In the genomic region with DNA sequence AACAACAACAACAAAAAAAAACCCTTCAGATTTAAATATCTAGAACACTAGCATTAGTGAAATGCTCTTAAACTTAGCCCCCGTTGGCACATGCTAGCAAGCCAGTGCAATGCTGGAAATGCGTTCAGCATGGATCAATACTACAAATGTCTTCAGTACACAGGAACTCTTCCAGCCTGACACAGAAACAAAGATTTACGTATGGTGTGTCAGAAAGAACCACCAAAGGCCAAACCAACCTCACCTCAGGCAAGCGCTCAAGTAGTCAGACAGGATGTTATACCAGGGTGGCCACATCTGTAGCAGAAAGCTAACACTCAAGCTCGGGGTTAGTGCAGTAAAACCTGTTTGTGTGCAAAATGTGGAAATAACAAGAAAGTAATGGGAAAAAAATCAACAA, we compare ENCODE assay signal across 1 mouse cellular context.
TF ChIP-seq lines count a peak whose summit lies in the region.

No protein-coding gene starts in this region.

TF ChIP-seq in CH12.LX, 34 proteins besides CTCF, POLR2A, EP300 and RAD21:
- TF ChIP-seq ZMIZ1 (IDR thresholded peaks at IDR 0.05; ENCODE audit: low read depth, low read length) (no peak), BHLHE40 (IDR thresholded peaks at IDR 0.05; ENCODE audit: low read depth, low read length) (no peak), JUND (conservative IDR thresholded peaks at IDR 0.05; ENCODE audit: low read depth, low read length) (no peak), SMC3 (IDR thresholded peaks at IDR 0.05; ENCODE audit: low read depth, low read length) (no peak), MXI1 (IDR thresholded peaks at IDR 0.05; ENCODE audit: low read depth, low read length) (no peak), JUN (IDR thresholded peaks at IDR 0.05; ENCODE audit: insufficient read depth, low read depth, low read length) (no peak), UBTF (IDR thresholded peaks at IDR 0.05; ENCODE audit: low read depth, low read length) (no peak), KAT2A (IDR thresholded peaks at IDR 0.05; ENCODE audit: insufficient replicate concordance, low read length) (no peak), ZC3H11A (IDR thresholded peaks at IDR 0.05; ENCODE audit: low read depth, low read length) (no peak), GABPA (IDR thresholded peaks at IDR 0.05; ENCODE audit: insufficient replicate concordance, low read depth, low read length) (no peak), MAFK (IDR thresholded peaks at IDR 0.05; ENCODE audit: insufficient replicate concordance, low read length) (no peak), IRF4 (IDR thresholded peaks at IDR 0.05; ENCODE audit: low read depth, low read length) (no peak), TCF12 (IDR thresholded peaks at IDR 0.05; ENCODE audit: low read depth, low read length) (no peak), ETS1 (conservative IDR thresholded peaks at IDR 0.05; ENCODE audit: low read depth, low read length) (no peak)
